Mouse (Mus musculus): ENCODE results near the gene Slc23a4. TPM values are rescaled to one million over a fixed set of nuclear protein-coding genes. Genes with fewer than 3 reads are reported as not detected.
A peak's percentile ranks its signal among the peaks of the same experiment; 100 is the strongest.

Gene Slc23a4
- polyA plus RNA-seq, 1 experiment from 2014 or later: 0.27 TPM

DNA sequence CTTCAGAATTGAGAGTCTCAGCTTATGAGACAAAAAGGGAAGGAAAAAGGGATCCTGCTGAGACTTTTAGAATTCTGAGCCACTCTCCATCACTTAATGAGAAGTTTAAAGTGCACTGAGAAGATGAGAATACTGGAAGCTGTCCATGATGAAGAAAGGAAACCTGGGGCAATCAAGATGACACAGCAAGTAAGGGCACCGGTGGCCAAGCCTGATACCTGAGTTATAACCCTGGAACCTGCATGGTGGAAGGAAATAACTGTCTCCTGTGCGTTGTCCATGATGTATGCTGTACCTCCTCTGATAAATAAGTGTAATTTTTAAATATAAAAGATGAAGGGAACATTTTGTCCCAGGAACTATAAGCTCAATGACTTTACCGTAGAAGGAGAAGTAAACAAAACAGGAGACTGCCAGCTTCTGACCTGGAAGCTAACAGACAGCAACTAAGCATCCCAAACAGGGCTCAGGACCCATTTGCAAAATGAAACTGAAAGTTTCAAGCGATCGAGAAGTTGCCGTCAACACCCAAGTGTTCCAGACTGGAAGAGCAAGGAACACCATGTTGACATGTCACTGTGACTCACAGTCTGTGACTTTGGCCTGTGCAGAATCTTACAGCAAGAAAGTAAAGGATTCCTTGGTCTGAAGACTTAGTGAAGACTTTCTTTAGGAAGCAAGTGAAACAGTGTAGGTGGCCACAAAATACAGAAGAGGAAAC lies 22.2 kb downstream of the Slc23a4 start:
- H3K9ac ChIP-seq (replicated peaks; ENCODE audit: low read length): no peak overlapping the region
- no peak overlapping the region for H3K27ac ChIP-seq (ENCODE audit: low read length)
- no peaks in the 10 kb centered on the region for H3K4me1 ChIP-seq (ENCODE audit: insufficient read depth, low read length)
- H3K9me3 ChIP-seq (ENCODE audit: low read length): no peaks in the 10 kb centered on the region
- ATAC-seq (ENCODE audit: low FRiP score, low TSS enrichment): no peak
- WGBS: 86% methylated on average over 6 of the region's 6 CpGs
- no peaks in the 10 kb centered on the region for H3K27me3 ChIP-seq (ENCODE audit: insufficient read depth, low read length)
- no peak overlapping the region for H3K4me2 ChIP-seq (replicated peaks; ENCODE audit: low read depth, low read length)
- no peaks in the 10 kb centered on the region for H3K36me3 ChIP-seq (ENCODE audit: insufficient read depth, low read length)
- H3K4me3 ChIP-seq (ENCODE audit: low read length): no peak overlapping the region

DNA sequence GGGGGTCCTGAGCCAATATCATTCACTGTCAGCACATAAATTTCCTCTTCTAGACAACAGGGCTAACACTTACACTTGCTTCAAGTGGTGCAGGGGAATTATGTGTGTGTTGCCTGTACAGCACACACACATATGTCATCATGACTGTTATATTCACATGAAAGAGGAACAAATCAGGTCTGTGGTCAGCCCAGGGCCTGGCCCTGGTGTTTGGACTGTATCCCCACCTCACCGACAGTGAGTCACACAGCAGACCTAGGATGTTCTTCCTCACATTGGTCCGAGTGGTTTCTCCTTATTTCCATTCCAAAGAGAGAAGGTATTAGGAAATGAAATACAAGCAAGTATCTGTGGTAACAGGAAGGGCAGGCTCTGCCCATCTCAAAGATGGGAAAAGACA lies 23.7 kb downstream of the Slc23a4 start:
- 79% methylated on average over 2 of the region's 2 CpGs for WGBS
- Histone ChIP-seq H3K9ac (replicated peaks; ENCODE audit: low read length) (no peak overlapping the region), H3K9me3 (ENCODE audit: low read length) (no peaks in the 10 kb centered on the region), H3K27me3 (ENCODE audit: insufficient read depth, low read length) (no peaks in the 10 kb centered on the region), H3K4me2 (replicated peaks; ENCODE audit: low read depth, low read length) (no peak overlapping the region), H3K27ac (ENCODE audit: low read length) (no peak overlapping the region), H3K36me3 (ENCODE audit: insufficient read depth, low read length) (no peaks in the 10 kb centered on the region), H3K4me1 (ENCODE audit: insufficient read depth, low read length) (no peaks in the 10 kb centered on the region), H3K4me3 (ENCODE audit: low read length) (no peak overlapping the region)
- no peak for ATAC-seq (ENCODE audit: low FRiP score, low TSS enrichment)

DNA sequence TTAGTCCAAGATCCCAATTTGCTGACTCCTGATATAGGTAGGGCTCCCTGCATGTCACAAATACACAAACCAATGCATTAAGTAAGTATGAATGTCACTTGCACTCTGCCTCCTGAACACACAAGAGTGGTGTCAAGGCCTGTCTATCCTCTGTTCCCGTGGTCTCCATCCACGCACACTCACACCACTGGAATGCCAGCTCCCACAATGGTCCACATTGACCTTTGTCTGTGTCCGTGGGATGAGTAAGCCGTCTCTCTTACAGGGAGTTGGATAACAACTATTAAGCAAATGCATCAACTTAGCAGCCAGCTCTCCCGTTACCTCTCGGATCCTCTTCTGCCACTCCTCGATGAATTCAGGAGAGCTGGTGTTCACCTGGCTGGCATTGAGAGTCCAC lies 29.1 kb downstream of the Slc23a4 start:
- no peaks in the 10 kb centered on the region for H3K36me3 ChIP-seq (ENCODE audit: insufficient read depth, low read length)

DNA sequence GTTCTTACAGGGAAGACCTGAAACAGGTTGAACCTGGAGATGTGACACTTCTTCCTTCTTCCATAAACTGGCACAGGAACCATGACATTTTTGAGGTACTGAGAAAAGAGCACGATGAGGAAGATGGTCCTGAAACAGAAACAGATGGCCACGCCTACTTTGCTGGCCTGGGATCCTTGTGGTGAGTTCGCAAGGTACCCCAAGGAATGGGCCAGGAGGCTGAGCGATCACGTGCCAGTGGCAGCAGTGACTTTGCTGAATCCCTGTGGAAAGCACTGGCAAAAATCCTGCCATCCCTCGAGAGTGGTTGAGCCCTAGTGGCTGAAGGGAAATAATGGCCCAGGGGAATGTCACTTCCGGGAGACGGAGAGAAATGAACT lies 32.4 kb downstream of the Slc23a4 start:
- Histone ChIP-seq H3K4me1 (ENCODE audit: insufficient read depth, low read length) (no peaks in the 10 kb centered on the region; the same call in 1 of the 2 replicates), H3K27ac (ENCODE audit: low read length) (no peak overlapping the region), H3K9ac (replicated peaks; ENCODE audit: low read length) (no peak overlapping the region), H3K4me3 (ENCODE audit: low read length) (peak overlapping the region; percentile 0; the same call in 1 of the 2 replicates), H3K36me3 (ENCODE audit: insufficient read depth, low read length) (no peaks in the 10 kb centered on the region), H3K9me3 (ENCODE audit: low read length) (no peaks in the 10 kb centered on the region), H3K4me2 (replicated peaks; ENCODE audit: low read depth, low read length) (peak overlapping the region; percentile 45), H3K27me3 (ENCODE audit: insufficient read depth, low read length) (no peaks in the 10 kb centered on the region)
- ATAC-seq (ENCODE audit: low FRiP score, low TSS enrichment): no peak
- WGBS: 41% methylated on average over 8 of the region's 8 CpGs

More for the DNA sequence above, 29.1 kb downstream of the Slc23a4 start:
- no peak overlapping the region for H3K4me2 ChIP-seq (replicated peaks; ENCODE audit: low read depth, low read length)
- H3K27ac ChIP-seq (ENCODE audit: low read length): no peak overlapping the region
- no peak for ATAC-seq (ENCODE audit: low FRiP score, low TSS enrichment)
- 67% methylated on average over 7 of the region's 7 CpGs for WGBS
- no peaks in the 10 kb centered on the region for H3K27me3 ChIP-seq (ENCODE audit: insufficient read depth, low read length)
- no peaks in the 10 kb centered on the region; the same call in 1 of the 2 replicates for H3K4me1 ChIP-seq (ENCODE audit: insufficient read depth, low read length)
- no peaks in the 10 kb centered on the region for H3K9me3 ChIP-seq (ENCODE audit: low read length)
- no peak overlapping the region for H3K4me3 ChIP-seq (ENCODE audit: low read length)
- no peak overlapping the region for H3K9ac ChIP-seq (replicated peaks; ENCODE audit: low read length)

DNA sequence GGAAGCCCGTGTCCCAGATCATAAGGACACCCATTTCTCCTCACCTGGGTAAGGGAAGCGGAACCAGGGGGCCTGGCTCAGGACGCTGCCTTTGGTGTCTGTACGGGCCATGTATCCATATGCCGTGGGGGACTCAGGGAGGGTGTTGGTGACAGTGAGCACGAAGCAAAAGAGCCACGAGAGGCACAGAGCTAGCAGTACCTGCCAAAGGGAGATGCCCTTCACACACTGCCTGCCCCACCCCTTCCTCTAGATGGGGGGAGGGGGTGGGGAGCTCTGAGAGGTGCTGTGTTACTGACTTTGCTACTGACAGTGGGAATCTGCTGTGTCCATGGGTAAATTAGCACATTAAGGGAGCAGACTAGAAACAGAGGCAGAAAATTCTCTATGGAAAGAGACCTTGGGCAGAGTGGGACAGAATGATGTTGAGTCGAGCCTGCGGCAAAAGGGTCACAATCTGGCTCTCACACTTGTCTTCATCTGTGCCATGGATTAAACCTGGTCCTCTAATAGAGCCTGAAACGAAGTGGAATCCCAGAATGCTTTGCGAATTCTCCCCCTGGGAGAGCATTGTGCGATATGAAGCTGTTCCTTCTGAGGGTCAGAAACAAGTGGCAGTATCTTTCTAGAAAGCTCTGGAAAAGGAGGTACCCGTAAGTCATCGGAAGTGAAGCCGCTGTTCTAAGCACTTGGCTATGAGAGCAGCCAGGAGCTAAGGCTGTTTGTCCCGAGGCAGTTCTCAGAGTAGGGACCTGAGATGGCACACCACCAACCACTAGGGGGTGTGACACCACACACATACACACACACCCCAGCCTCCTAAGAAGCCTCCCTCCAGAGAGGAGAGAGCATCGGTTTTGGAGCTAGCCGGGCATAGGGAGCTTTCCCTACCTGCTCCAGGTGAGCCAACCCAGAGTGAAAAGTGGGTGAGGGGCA lies 33.0 kb downstream of the Slc23a4 start:
- WGBS: 55% methylated on average over 18 of the region's 18 CpGs
- Histone ChIP-seq H3K9ac (replicated peaks; ENCODE audit: low read length) (no peak overlapping the region), H3K27ac (ENCODE audit: low read length) (no peak overlapping the region), H3K9me3 (ENCODE audit: low read length) (no peaks in the 10 kb centered on the region), H3K4me2 (replicated peaks; ENCODE audit: low read depth, low read length) (peak overlapping the region; percentile 45), H3K4me1 (ENCODE audit: insufficient read depth, low read length) (no peaks in the 10 kb centered on the region; the same call in 1 of the 2 replicates), H3K36me3 (ENCODE audit: insufficient read depth, low read length) (no peaks in the 10 kb centered on the region), H3K27me3 (ENCODE audit: insufficient read depth, low read length) (no peaks in the 10 kb centered on the region), H3K4me3 (ENCODE audit: low read length) (peak overlapping the region; percentile 0; the same call in 1 of the 2 replicates)
- peak; percentile 85 for ATAC-seq (ENCODE audit: low FRiP score, low TSS enrichment)

DNA sequence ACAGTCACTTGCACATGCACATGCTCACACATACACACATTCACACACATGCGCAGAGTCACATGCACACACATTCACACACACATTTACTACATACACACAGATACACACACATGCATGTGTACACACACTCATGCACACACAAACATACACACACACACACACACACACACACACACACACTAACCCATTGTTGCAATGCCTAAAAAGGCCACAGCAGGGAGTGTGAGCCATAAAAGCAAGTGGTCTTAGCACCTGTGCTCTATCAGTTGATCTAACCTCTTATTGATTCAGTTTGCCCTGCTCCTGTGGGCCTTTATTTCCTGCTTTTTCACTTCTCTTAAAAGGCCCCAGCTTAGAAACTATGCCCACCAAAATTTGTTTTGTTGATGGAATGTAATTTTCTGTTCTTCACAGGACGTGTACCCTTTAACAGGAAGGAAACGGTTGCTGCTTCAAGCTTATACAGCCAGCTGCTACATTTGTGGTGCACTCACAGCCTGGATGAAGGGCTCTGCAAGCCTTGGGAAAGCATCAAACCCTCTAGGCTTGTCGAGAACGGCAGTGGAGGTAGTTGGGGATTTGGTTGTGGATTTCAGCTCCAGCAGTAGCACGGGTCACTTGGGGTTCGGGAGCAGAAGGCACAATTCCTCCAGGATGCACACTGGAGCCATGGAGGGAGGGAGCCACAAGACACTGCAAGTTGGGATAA lies 36.1 kb downstream of the Slc23a4 start:
- 60% methylated on average over 7 of the region's 7 CpGs for WGBS
- Histone ChIP-seq H3K36me3 (ENCODE audit: insufficient read depth, low read length) (no peaks in the 10 kb centered on the region), H3K9ac (replicated peaks; ENCODE audit: low read length) (no peak overlapping the region), H3K9me3 (ENCODE audit: low read length) (no peaks in the 10 kb centered on the region), H3K27ac (ENCODE audit: low read length) (no peak overlapping the region), H3K4me1 (ENCODE audit: insufficient read depth, low read length) (no peaks in the 10 kb centered on the region; the same call in 1 of the 2 replicates), H3K27me3 (ENCODE audit: insufficient read depth, low read length) (no peaks in the 10 kb centered on the region), H3K4me3 (ENCODE audit: low read length) (no peak overlapping the region), H3K4me2 (replicated peaks; ENCODE audit: low read depth, low read length) (no peak overlapping the region)
- ATAC-seq (ENCODE audit: low FRiP score, low TSS enrichment): no peak

DNA sequence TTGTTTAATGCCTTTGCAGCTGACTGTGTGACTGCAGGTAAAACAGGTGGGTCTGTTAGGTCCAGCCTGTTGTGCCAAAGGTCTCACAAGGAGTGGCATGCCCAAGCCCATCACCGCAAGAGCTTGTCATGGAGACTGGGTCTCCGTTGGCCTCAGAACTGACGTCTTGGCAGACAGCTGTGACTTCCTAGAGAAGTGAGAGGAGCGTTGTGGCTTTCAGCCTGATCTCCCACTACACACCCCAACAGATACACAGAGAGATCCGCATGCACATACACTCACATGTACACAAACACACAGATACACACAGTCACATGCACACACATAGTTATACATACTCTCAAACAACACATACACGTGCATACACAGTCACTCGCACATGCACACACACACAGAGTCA lies 36.7 kb downstream of the Slc23a4 start:
- H3K9ac ChIP-seq (replicated peaks; ENCODE audit: low read length): no peak overlapping the region
- H3K27me3 ChIP-seq (ENCODE audit: insufficient read depth, low read length): no peaks in the 10 kb centered on the region
- no peak overlapping the region for H3K4me3 ChIP-seq (ENCODE audit: low read length)
- no peaks in the 10 kb centered on the region for H3K36me3 ChIP-seq (ENCODE audit: insufficient read depth, low read length)
- H3K4me1 ChIP-seq (ENCODE audit: insufficient read depth, low read length): no peaks in the 10 kb centered on the region; the same call in 1 of the 2 replicates
- no peak for ATAC-seq (ENCODE audit: low FRiP score, low TSS enrichment)
- WGBS: 88% methylated on average over 7 of the region's 7 CpGs
- no peak overlapping the region for H3K27ac ChIP-seq (ENCODE audit: low read length)
- H3K4me2 ChIP-seq (replicated peaks; ENCODE audit: low read depth, low read length): no peak overlapping the region
- no peaks in the 10 kb centered on the region for H3K9me3 ChIP-seq (ENCODE audit: low read length)

DNA sequence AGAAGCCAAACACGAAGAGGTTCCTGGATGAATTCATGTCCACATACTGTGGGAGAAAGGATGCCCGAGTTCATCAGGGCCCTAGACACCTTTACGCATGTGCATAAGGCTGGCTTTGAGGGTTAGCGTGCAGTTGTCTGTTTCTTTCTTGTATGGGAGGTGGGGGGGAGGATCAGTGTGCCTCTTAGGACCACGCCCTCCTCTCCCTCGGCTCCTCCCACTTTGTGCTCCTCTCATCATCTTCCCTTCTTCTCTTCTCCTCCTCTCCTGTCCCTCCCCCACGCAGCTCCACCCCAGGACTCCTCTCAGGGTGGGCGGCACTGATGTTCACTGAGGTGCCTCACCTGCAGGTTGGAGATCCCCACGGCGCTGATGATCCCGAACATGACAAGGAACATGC lies 39.7 kb downstream of the Slc23a4 start:
- no peaks in the 10 kb centered on the region for H3K27me3 ChIP-seq (ENCODE audit: insufficient read depth, low read length)
- ATAC-seq (ENCODE audit: low FRiP score, low TSS enrichment): no peak
- 0 out of 2 replicates have a peak, but pooled peaks cover 5% of the 10 kb centered on the region for H3K4me1 ChIP-seq (ENCODE audit: insufficient read depth, low read length)
- H3K9ac ChIP-seq (replicated peaks; ENCODE audit: low read length): no peak overlapping the region
- no peak overlapping the region for H3K27ac ChIP-seq (ENCODE audit: low read length)
- peak overlapping the region; percentile 14; the same call in 1 of the 2 replicates for H3K4me3 ChIP-seq (ENCODE audit: low read length)
- no peaks in the 10 kb centered on the region for H3K9me3 ChIP-seq (ENCODE audit: low read length)
- 19% methylated on average over 11 of the region's 11 CpGs for WGBS
- H3K36me3 ChIP-seq (ENCODE audit: insufficient read depth, low read length): no peaks in the 10 kb centered on the region
- peak overlapping the region; percentile 43 for H3K4me2 ChIP-seq (replicated peaks; ENCODE audit: low read depth, low read length)

DNA sequence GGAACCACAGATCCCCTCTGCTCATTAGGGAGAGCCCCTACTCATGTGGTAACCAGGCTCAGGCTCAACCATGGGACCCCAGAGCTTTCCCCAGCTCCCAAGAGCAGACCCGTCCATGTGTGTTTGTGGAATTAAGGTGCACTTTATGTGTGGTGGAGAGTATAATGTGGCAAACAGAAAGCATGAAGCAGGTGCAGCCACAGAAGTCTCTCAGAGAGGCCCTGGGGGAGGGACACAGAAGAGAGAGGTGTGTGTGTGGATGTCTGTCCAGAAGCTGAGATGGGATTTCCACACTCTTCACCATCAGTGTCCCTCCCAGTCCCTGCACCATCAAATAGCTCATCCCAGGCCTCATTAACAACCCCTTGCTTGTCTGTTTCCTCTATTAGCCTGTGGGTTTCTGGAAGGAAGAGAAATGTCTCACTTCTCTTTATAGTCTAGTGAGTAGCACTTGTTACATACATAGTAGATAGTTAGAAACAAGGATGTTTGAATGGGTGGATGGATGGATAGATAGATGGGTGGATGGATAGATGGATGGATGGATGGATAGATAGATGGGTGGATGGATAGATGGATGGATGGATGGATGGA lies 41.6 kb downstream of the Slc23a4 start:
- no peak for ATAC-seq (ENCODE audit: low FRiP score, low TSS enrichment)
- WGBS: 84% methylated on average over 1 of the region's 1 CpGs
- 0 out of 2 replicates have a peak, but pooled peaks cover 5% of the 10 kb centered on the region for H3K4me1 ChIP-seq (ENCODE audit: insufficient read depth, low read length)
- no peak overlapping the region for H3K27ac ChIP-seq (ENCODE audit: low read length)
- no peak overlapping the region for H3K4me3 ChIP-seq (ENCODE audit: low read length)
- H3K27me3 ChIP-seq (ENCODE audit: insufficient read depth, low read length): no peaks in the 10 kb centered on the region
- H3K9me3 ChIP-seq (ENCODE audit: low read length): no peaks in the 10 kb centered on the region
- no peak overlapping the region for H3K4me2 ChIP-seq (replicated peaks; ENCODE audit: low read depth, low read length)
- H3K9ac ChIP-seq (replicated peaks; ENCODE audit: low read length): no peak overlapping the region
- no peaks in the 10 kb centered on the region for H3K36me3 ChIP-seq (ENCODE audit: insufficient read depth, low read length)
